Mouse (Mus musculus) heart, postnatal 0 days (tissue): ENCODE results near the gene Pcca.

Experiments used
- CTCF ChIP-seq: IDR thresholded peaks from 2 replicates; pipeline ENCODE4 v1.5.1; 2016; ENCODE audit warnings: antibody characterized with exemption, control low read depth, low read depth
- EP300 ChIP-seq: IDR thresholded peaks from 2 replicates; pipeline ENCODE4 v1.6.1; 2016; ENCODE audit warnings: antibody characterized with exemption, low read depth

DNA sequence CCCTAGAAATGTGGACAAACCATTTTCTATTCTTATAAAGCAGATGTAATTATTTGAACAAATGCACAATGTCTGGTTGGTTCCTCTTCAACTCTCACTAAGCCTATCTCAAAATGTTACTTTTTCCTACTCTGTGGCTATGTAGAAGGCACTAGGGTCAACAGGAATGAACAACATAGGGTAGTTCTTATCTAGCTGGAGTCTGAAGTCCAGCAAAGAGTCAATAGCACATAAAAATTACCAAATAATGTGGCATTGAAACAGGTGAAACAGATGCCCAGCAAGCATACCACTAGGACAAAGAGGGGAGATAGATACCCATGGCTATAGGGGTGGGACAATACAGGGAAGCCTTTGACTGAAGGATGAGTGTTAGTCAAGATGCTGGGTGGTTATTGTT, 377.1 kb downstream of the Pcca start:
- TF ChIP-seq EP300 (no peak), CTCF (no peak)
